Mouse (Mus musculus) stomach, postnatal 0 days (tissue): Measurements from ENCODE around the gene Sox18. TPM values are rescaled to one million over a fixed set of nuclear protein-coding genes. Genes with fewer than 3 reads are reported as not detected.

Experiments used
- ATAC-seq: fragments of 200-750 bp; cut with Nextera tagmentation; 2 replicates; pipeline ENCODE4 v1.8.0; 2017; ENCODE audit not compliant: low FRiP score, low TSS enrichment
- DNase-seq: peaks from one replicate; pipeline ENCODE4 v3.0.0-alpha.2; 2016; ENCODE audit warnings: low spot score
- H3K27ac ChIP-seq: fragments of 300-500 bp; sonication (generic); replicated peaks from 2 replicates; pipeline ENCODE4 v1.5.1; 2014; ENCODE audit warnings: mild to moderate bottlenecking, control low read depth
- H3K27me3 ChIP-seq: fragments of 300-500 bp; sonication (generic); 2 replicates; pipeline ENCODE4 v1.6.1; 2014; ENCODE audit warnings: low read length; ENCODE audit not compliant: control insufficient read depth, insufficient read depth
- H3K36me3 ChIP-seq: fragments of 300-500 bp; sonication (generic); 2 replicates; pipeline ENCODE4 v1.6.1; 2014; ENCODE audit warnings: low read length, mixed read lengths; ENCODE audit not compliant: control insufficient read depth, insufficient read depth
- H3K4me1 ChIP-seq: fragments of 300-500 bp; sonication (generic); replicated peaks from 2 replicates; pipeline ENCODE4 v1.6.1; 2014; ENCODE audit warnings: antibody characterized with exemption; ENCODE audit not compliant: control insufficient read depth, insufficient read depth
- H3K4me2 ChIP-seq: fragments of 300-500 bp; sonication (generic); replicated peaks from 2 replicates; pipeline ENCODE4 v1.6.1; 2014; ENCODE audit warnings: low read depth, mild to moderate bottlenecking, control low read depth, moderate library complexity
- H3K4me3 ChIP-seq: fragments of 300-500 bp; sonication (generic); 2 replicates; pipeline ENCODE4 v1.5.1; 2014; ENCODE audit warnings: low read depth, low read length, control low read depth
- H3K9ac ChIP-seq: fragments of 300-500 bp; sonication (generic); 2 replicates; pipeline ENCODE4 v1.6.1; 2014; ENCODE audit warnings: mild to moderate bottlenecking, low read length, control low read depth, mixed read lengths
- H3K9me3 ChIP-seq: fragments of 300-500 bp; sonication (generic); 2 replicates; pipeline ENCODE4 v1.6.1; 2016; ENCODE audit warnings: low read length; ENCODE audit not compliant: control insufficient read depth
- CTCF ChIP-seq: IDR thresholded peaks from 2 replicates; pipeline ENCODE4 v1.5.1; 2016; ENCODE audit warnings: antibody characterized with exemption, low read depth, mild to moderate bottlenecking, moderate library complexity
- EP300 ChIP-seq: optimal IDR thresholded peaks from 2 replicates; pipeline ENCODE3; 2016; ENCODE audit warnings: antibody characterized with exemption
- WGBS: fragments of 180-500 bp; shearing (Covaris S2); extraction: QIAGEN DNeasy Blood & Tissue Kit; methylation state at CpG from one replicate; pipeline ENCODE4 v1.1.7; 2014; 5-methylcytosine and 5-hydroxymethylcytosine counted together
- polyA plus RNA-seq: library from polyadenylated mRNA; unstranded; fragments of >200 nt; fragmentation: Nextera tagmentation; extraction: Ambion mirVana; gene quantifications from 2 replicates; pipeline ENCODE4 v1.2.1, GENCODE M21; 2015

Gene Sox18
- polyA plus RNA-seq, 1 experiment from 2014 or later: 14.1 TPM

- TF ChIP-seq EP300: no peak
- no peak for TF ChIP-seq CTCF
- no peak overlapping the region for H3K27ac ChIP-seq
- DNase-seq: peak; percentile 9
- H3K4me1 ChIP-seq: no peaks in the 10 kb centered on the region; the same call in 1 of the 2 replicates
- no peak overlapping the region for H3K4me2 ChIP-seq
- 93% methylated on average over 8 of the region's 8 CpGs for WGBS
- H3K36me3 ChIP-seq: 0 out of 2 replicates have a peak, but pooled peaks cover 3% of the 10 kb centered on the region
- ATAC-seq: no peak
- no peak overlapping the region for H3K9ac ChIP-seq
- H3K9me3 ChIP-seq: no peaks in the 10 kb centered on the region
- no peak overlapping the region for H3K4me3 ChIP-seq
- no peaks in the 10 kb centered on the region for H3K27me3 ChIP-seq
Measured at GRCm38 (mm10) chr2:181687586-181687985, 16.1 kb upstream of the Sox18 start.

- WGBS: 92% methylated on average over 4 of the region's 4 CpGs
- no peaks in the 10 kb centered on the region for H3K9me3 ChIP-seq
- H3K9ac ChIP-seq: no peak overlapping the region
- 0 out of 2 replicates have a peak, but pooled peaks cover 3% of the 10 kb centered on the region for H3K36me3 ChIP-seq
- no peak for TF ChIP-seq CTCF
- no peak for TF ChIP-seq EP300
- no peaks in the 10 kb centered on the region for H3K27me3 ChIP-seq
- H3K27ac ChIP-seq: no peak overlapping the region
- DNase-seq (peak; percentile 9), ATAC-seq (no peak)
- no peak overlapping the region for H3K4me2 ChIP-seq
- H3K4me1 ChIP-seq: no peaks in the 10 kb centered on the region
- H3K4me3 ChIP-seq: no peak overlapping the region
Measured at GRCm38 (mm10) chr2:181685686-181686085, 14.2 kb upstream of the Sox18 start.

- no peak overlapping the region for H3K27ac ChIP-seq
- no peaks in the 10 kb centered on the region for H3K9me3 ChIP-seq
- TF ChIP-seq EP300 (no peak), CTCF (no peak)
- H3K36me3 ChIP-seq: 0 out of 2 replicates have a peak, but pooled peaks cover 3% of the 10 kb centered on the region
- no peak overlapping the region for H3K4me3 ChIP-seq
- no peak overlapping the region for H3K9ac ChIP-seq
- DNase-seq (peak; percentile 9), ATAC-seq (no peak)
- H3K4me2 ChIP-seq: no peak overlapping the region
- 59% methylated on average over 1 of the region's 1 CpGs for WGBS
- no peaks in the 10 kb centered on the region for H3K4me1 ChIP-seq
- H3K27me3 ChIP-seq: no peaks in the 10 kb centered on the region
Measured at GRCm38 (mm10) chr2:181684713-181685112, 13.3 kb upstream of the Sox18 start.

- no peaks in the 10 kb centered on the region for H3K36me3 ChIP-seq
- no peaks in the 10 kb centered on the region for H3K9me3 ChIP-seq
- H3K9ac ChIP-seq: no peak overlapping the region
- no peak overlapping the region for H3K4me2 ChIP-seq
- DNase-seq (no peak), ATAC-seq (no peak)
- TF ChIP-seq EP300 (no peak), CTCF (no peak)
- no peak overlapping the region for H3K27ac ChIP-seq
- no peaks in the 10 kb centered on the region for H3K27me3 ChIP-seq
- H3K4me1 ChIP-seq: no peaks in the 10 kb centered on the region; the same call in 1 of the 2 replicates
- no peak overlapping the region for H3K4me3 ChIP-seq
- WGBS: 60% methylated on average over 4 of the region's 4 CpGs
Measured at GRCm38 (mm10) chr2:181683381-181683780, 11.9 kb upstream of the Sox18 start.

GRCm38 (mm10) chr2:181681978-181682377 lies 10.5 kb upstream of the Sox18 start:
- no peaks in the 10 kb centered on the region for H3K27me3 ChIP-seq
- H3K9me3 ChIP-seq: no peaks in the 10 kb centered on the region
- ATAC-seq (no peak), DNase-seq (no peak)
- no peak overlapping the region for H3K27ac ChIP-seq
- TF ChIP-seq CTCF (no peak), EP300 (no peak)
- no peak overlapping the region for H3K4me2 ChIP-seq
- no peak overlapping the region for H3K9ac ChIP-seq
- WGBS: 69% methylated on average over 1 of the region's 1 CpGs
- H3K36me3 ChIP-seq: no peaks in the 10 kb centered on the region
- H3K4me3 ChIP-seq: no peak overlapping the region
- no peaks in the 10 kb centered on the region; the same call in 1 of the 2 replicates for H3K4me1 ChIP-seq

- TF ChIP-seq EP300: no peak
- H3K27me3 ChIP-seq: no peaks in the 10 kb centered on the region
- peak overlapping the region; percentile 65 for H3K4me3 ChIP-seq
- no peak for DNase-seq
- H3K36me3 ChIP-seq: no peaks in the 10 kb centered on the region
- peak overlapping the region; percentile 94 for H3K4me2 ChIP-seq
- H3K4me1 ChIP-seq: no peaks in the 10 kb centered on the region; the same call in 1 of the 2 replicates
- WGBS: 15% methylated on average over 7 of the region's 7 CpGs
- peak; percentile 36; the same call in 1 of the 2 replicates for ATAC-seq
- no peaks in the 10 kb centered on the region for H3K9me3 ChIP-seq
- H3K27ac ChIP-seq: peak overlapping the region; percentile 56; the same call in 1 of the 2 replicates
- peak overlapping the region; percentile 81 for H3K9ac ChIP-seq
Measured at GRCm38 (mm10) chr2:181680716-181681117, 9.3 kb upstream of the Sox18 start.
